Mouse (Mus musculus): ENCODE measurements around the gene Dppa4. TPM values are rescaled to one million over a fixed set of nuclear protein-coding genes. Genes with fewer than 3 reads are reported as not detected.

Gene Dppa4
- polyA plus RNA-seq (2016; fragmentation: Nextera tagmentation; extraction: Ambion mirVana), result not detected in 2 replicates

DNA sequence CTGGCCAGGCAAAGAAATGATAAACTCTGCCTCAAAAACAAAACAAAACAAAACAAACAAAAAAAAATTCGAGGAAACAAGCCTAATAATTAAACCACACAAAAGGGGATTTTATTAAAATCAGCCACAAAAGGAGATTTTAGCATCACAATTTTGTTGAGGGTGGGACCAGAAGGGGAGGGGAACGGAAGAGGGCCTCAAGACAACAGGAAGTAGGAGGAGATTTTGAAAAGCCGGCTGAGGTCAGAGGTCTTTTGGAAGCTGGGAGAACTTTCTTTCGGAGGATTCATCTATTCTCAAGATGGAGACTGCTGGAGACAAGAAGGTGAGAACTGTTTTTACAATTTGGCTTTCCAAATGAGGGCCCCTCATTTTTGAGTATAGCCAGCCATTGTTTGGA is at the start of gene Dppa4:
Gene Dppa4 (plus strand): TSS at position 217 of the 400 bp plus-strand sequence.
- H3K36me3 ChIP-seq, result no peaks in the 10 kb centered on the region
- WGBS, result 74% methylated on average over 4 of the region's 4 CpGs
- no peaks in the 10 kb centered on the region for H3K27me3 ChIP-seq (ENCODE audit: insufficient read depth, poor library complexity, severe bottlenecking)
- H3K4me3 ChIP-seq, result no peak within 1 kb of the TSS
- H3K27ac ChIP-seq, result no peak within 1 kb of the TSS
- H3K9me3 ChIP-seq, result no peaks in the 10 kb centered on the region
- H3K4me1 ChIP-seq, result no peaks in the 10 kb centered on the region
- DNase-seq (ENCODE audit: low spot score), result no peak

DNA sequence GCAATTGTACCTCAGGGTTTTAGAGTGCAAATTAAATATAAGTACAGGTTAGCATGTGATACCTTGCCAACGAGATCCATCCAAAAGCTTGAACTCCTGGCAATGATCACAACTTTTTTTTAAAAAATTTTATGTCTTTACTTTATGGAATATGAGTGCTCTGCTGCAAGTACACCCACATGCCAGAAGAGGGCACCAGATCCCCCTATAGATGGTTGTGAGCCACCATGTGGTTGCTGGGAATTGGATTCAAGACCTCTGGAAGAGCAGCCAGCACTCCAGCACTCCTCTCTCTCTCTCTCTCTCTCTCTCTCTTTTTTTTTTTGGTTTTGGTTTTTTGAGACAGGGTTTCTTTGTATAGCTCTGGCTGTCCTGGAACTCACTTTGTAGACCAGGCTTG is 48.5 kb upstream of the Dppa4 start:
- no peak overlapping the region for H3K4me3 ChIP-seq
- 82% methylated on average over 1 of the region's 1 CpGs for WGBS
- H3K4me1 ChIP-seq, result no peaks in the 10 kb centered on the region
- H3K27ac ChIP-seq, result no peak overlapping the region
- H3K9me3 ChIP-seq, result no peaks in the 10 kb centered on the region
- DNase-seq (ENCODE audit: low spot score), result no peak
- no peaks in the 10 kb centered on the region for H3K27me3 ChIP-seq (ENCODE audit: insufficient read depth, poor library complexity, severe bottlenecking)
- no peaks in the 10 kb centered on the region for H3K36me3 ChIP-seq

DNA sequence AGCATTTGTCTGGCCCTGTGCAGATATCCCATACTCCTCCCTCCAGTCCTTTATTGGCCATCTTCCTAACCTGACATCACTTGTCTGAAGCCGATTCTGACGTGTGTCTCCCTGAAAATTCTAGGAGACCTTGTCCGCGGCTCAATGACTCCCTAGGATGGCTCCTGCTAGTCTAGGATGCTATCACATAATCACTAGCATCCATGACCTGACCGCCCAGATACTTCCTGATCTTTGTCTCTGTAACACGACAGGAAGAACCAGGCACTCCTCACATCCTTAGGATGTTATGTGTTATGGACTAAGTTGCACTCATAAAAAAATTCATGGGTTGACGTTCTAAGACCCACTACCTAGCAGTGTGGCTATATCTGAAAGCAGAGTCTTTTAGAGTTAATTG is 45.9 kb upstream of the Dppa4 start:
- Histone ChIP-seq H3K27me3 (ENCODE audit: insufficient read depth, poor library complexity, severe bottlenecking) (no peaks in the 10 kb centered on the region), H3K9me3 (no peaks in the 10 kb centered on the region), H3K4me1 (no peaks in the 10 kb centered on the region), H3K36me3 (no peaks in the 10 kb centered on the region), H3K27ac (no peak overlapping the region), H3K4me3 (no peak overlapping the region)
- 86% methylated on average over 7 of the region's 7 CpGs for WGBS
- DNase-seq (ENCODE audit: low spot score), result no peak

DNA sequence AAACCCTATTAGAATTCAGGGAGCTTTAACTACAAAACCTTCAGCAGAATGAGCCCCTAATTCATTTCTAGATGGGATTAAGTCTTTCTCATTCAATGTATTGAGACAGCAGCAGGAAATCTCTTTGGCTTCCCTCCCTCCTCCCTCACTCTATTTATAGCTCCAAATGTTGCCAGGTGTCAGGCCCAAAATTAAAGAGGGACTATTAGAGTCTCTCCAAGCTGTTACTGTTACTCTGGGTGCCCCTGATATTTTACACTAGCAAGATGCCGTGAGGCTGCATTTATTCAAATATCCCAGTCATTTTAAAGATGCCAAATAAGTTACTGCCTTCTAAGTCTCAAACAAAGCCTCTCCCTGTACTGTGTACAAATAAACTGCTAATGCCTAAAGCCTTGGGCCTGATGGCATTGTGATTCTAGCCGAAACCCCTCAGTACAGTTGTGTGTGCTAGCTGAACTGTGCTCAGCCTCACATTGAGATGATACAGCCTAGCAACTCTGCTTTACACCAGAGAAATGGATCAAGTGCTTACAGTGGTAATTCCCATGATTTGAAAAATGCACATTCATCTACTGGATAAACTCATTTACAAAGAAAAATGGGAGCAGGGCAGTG is 36.4 kb upstream of the Dppa4 start:
- Histone ChIP-seq H3K27me3 (ENCODE audit: insufficient read depth, poor library complexity, severe bottlenecking) (no peaks in the 10 kb centered on the region), H3K4me3 (no peak overlapping the region), H3K4me1 (no peaks in the 10 kb centered on the region), H3K27ac (no peak overlapping the region), H3K9me3 (no peaks in the 10 kb centered on the region), H3K36me3 (no peaks in the 10 kb centered on the region)
- DNase-seq (ENCODE audit: low spot score), result no peak
- WGBS, result 86% methylated on average over 2 of the region's 2 CpGs

DNA sequence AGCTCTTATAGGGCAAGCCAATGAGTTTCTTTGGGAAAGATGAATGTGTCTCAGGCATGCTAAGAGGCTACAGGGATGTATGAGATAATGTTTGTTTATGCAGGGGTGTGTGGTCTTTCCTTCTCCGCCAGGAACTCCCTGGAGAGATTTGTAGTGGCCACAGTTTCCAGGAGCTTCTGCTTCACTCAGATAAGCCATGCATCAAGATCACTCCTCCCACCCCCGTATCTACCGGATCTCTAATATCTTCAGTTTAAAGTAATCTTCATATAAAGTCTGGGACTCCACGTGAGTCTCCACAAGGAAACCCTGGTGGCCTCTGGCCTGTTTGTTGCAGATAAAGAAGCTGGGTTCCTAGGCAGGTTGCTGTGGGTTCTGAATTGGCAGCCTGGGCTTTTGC is 30.7 kb upstream of the Dppa4 start:
- Histone ChIP-seq H3K4me1 (no peaks in the 10 kb centered on the region), H3K4me3 (no peak overlapping the region), H3K36me3 (no peaks in the 10 kb centered on the region), H3K9me3 (no peaks in the 10 kb centered on the region), H3K27me3 (ENCODE audit: insufficient read depth, poor library complexity, severe bottlenecking) (no peaks in the 10 kb centered on the region), H3K27ac (no peak overlapping the region)
- WGBS, result 31% methylated on average over 4 of the region's 4 CpGs
- DNase-seq (ENCODE audit: low spot score), result peak; percentile 78

DNA sequence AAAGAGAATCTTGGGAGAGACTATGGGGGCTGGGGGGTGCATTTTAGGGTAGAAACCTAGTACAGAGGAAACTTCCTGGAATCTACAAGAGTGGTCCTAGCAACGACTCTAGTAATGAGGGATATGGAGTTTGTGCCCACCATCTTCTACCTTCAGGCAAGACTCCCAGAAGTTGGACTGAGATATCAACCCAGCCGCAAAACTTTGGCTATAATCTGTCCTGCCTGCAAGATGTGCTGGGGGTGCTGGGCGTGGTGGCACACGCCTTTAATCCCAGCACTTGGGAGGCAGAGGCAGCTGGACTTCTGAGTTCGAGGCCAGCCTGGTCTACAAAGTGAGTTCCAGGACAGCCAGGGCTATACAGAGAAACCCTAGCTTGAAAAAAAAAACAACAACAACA is 28.9 kb upstream of the Dppa4 start:
- Histone ChIP-seq H3K36me3 (no peaks in the 10 kb centered on the region), H3K4me3 (no peak overlapping the region), H3K27ac (no peak overlapping the region), H3K9me3 (no peaks in the 10 kb centered on the region), H3K4me1 (no peaks in the 10 kb centered on the region), H3K27me3 (ENCODE audit: insufficient read depth, poor library complexity, severe bottlenecking) (no peaks in the 10 kb centered on the region)
- WGBS, result 80% methylated on average over 5 of the region's 5 CpGs
- no peak for DNase-seq (ENCODE audit: low spot score)

DNA sequence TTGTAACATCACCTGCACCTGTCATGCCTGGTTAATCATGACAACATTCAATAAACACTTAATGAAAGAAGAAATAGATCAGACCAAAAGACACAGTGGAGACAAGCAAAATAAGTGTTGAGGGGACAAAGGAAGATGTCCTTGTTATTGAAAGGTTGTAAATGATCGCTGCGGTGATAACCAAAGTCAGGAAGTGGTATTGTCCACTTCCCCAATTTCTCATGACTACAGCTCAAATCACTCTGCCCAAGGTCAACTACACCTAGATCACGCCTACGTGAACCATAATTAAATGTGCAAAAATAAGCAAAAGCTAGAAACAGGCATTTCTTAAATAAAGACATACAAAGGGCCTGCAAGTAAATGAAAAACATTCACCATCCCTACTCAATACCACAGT is 24.0 kb upstream of the Dppa4 start:
- H3K27me3 ChIP-seq (ENCODE audit: insufficient read depth, poor library complexity, severe bottlenecking), result no peaks in the 10 kb centered on the region
- no peak overlapping the region for H3K27ac ChIP-seq
- H3K9me3 ChIP-seq, result no peaks in the 10 kb centered on the region
- H3K36me3 ChIP-seq, result no peaks in the 10 kb centered on the region
- DNase-seq (ENCODE audit: low spot score), result no peak
- 89% methylated on average over 4 of the region's 4 CpGs for WGBS
- no peak overlapping the region for H3K4me3 ChIP-seq
- no peaks in the 10 kb centered on the region for H3K4me1 ChIP-seq

DNA sequence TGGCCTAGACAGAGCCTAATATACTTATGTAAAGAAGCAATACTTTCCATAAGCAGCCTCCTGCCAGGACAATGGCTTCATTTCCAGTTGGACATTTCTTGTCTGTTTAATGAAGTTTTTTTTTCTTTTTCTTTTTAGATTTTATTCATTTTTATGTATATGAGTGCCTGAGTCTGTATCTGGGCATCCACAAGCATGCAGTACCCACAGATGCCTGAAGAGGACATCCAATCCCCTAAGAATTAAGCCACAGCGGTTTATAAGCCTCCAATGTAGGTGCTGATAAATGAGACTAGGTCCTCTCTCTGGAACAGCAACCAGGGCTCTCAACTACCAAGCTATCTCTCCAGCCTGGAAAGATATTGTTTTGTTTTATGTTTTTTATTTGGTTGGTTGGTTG is 20.6 kb upstream of the Dppa4 start:
- Histone ChIP-seq H3K36me3 (no peaks in the 10 kb centered on the region), H3K9me3 (no peaks in the 10 kb centered on the region), H3K27me3 (ENCODE audit: insufficient read depth, poor library complexity, severe bottlenecking) (no peaks in the 10 kb centered on the region), H3K27ac (no peak overlapping the region), H3K4me3 (no peak overlapping the region), H3K4me1 (no peaks in the 10 kb centered on the region)
- no peak for DNase-seq (ENCODE audit: low spot score)
- 78% methylated on average over 1 of the region's 1 CpGs for WGBS

DNA sequence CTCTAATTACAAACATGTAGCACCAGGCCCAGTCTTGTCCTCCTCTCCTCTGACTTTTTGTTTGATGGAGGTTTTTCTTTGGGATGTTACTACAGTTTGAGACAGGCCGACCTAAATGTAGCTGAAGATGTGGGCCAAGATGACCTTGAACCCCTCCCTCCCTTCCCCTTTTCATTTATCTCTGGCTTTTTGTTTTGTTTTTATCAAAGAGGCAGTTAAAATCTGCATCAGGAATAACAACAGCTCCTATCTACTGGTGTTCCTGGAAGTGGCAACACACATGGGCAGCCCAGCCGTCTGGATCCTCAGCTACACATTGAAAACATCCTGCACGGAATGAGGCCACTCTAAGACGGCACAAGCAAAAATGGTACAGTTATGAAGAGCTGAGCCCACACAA is 17.7 kb upstream of the Dppa4 start:
- H3K4me1 ChIP-seq, result no peaks in the 10 kb centered on the region
- DNase-seq (ENCODE audit: low spot score), result no peak
- H3K36me3 ChIP-seq, result no peaks in the 10 kb centered on the region
- 68% methylated on average over 4 of the region's 4 CpGs for WGBS
- no peak overlapping the region for H3K27ac ChIP-seq
- H3K4me3 ChIP-seq, result no peak overlapping the region
- no peaks in the 10 kb centered on the region for H3K9me3 ChIP-seq
- no peaks in the 10 kb centered on the region for H3K27me3 ChIP-seq (ENCODE audit: insufficient read depth, poor library complexity, severe bottlenecking)

DNA sequence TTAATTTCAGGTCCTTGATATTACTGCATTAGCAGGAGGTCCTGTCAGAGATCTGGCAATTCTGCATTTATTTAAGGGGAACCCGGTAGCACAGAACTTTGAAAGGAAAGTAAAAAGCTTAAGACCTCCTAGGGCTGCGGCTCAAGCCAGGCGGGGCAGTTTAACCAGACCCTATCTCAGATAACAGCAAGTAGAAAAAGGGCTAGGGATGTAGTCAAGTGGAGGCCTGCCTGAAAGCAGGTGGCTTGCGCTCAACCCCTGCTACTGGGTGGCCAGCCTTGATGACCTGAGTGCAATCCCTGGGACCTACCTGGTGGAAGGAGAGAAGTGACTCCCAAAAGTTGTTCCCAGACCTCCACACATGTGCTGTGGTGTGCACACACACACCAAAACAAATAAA is 6.6 kb upstream of the Dppa4 start:
- H3K27ac ChIP-seq, result no peak overlapping the region
- WGBS, result 51% methylated on average over 4 of the region's 4 CpGs
- no peak for DNase-seq (ENCODE audit: low spot score)
- no peaks in the 10 kb centered on the region for H3K9me3 ChIP-seq
- H3K36me3 ChIP-seq, result no peaks in the 10 kb centered on the region
- H3K4me1 ChIP-seq, result no peaks in the 10 kb centered on the region
- no peak overlapping the region for H3K4me3 ChIP-seq
- no peaks in the 10 kb centered on the region for H3K27me3 ChIP-seq (ENCODE audit: insufficient read depth, poor library complexity, severe bottlenecking)

DNA sequence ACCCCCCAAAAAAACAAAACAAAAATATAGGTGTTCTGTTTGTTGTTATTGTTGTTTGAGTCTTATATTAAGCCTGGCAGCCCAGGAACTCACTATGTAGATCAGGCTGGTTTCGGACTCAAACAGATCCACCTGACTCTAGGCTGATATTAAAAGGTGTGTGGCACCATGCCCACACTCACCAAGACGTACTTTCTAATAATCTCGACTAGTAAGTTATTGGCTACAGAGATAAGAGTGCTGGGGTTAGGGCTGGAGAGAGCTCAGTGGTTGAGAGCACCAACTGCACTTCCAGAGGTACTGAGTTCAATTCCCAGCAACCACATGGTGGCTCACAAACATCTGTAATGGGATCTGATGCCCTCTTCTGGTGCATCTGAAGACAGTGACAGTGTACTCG is 2.6 kb upstream of the Dppa4 start:
- Histone ChIP-seq H3K9me3 (no peaks in the 10 kb centered on the region), H3K4me1 (no peaks in the 10 kb centered on the region), H3K27ac (no peak overlapping the region), H3K4me3 (no peak overlapping the region), H3K36me3 (no peaks in the 10 kb centered on the region), H3K27me3 (ENCODE audit: insufficient read depth, poor library complexity, severe bottlenecking) (no peaks in the 10 kb centered on the region)
- no peak for DNase-seq (ENCODE audit: low spot score)
- WGBS, result 86% methylated on average over 4 of the region's 4 CpGs

DNA sequence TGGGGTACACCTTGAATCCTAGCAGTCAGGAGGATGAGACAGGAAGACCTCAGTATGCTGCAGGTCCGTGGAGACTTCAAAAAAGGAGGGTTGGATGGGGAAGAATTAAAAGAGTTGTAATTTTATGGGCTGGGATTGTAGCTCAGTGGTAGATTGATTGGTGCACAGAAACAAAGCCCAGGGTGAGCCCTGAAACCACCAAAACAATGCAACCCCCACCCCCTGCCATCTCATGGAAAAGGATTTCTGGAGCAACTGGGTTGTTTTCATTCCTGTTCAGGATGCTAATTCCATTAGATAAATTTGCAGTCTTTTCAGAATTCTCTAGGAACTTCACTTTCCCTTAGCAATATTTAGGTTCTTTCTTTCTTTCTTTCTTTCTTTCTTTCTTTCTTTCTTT is 732 bp upstream of the Dppa4 start:
- Histone ChIP-seq H3K27ac (no peak overlapping the region), H3K36me3 (no peaks in the 10 kb centered on the region), H3K27me3 (ENCODE audit: insufficient read depth, poor library complexity, severe bottlenecking) (no peaks in the 10 kb centered on the region), H3K9me3 (no peaks in the 10 kb centered on the region), H3K4me3 (no peak overlapping the region), H3K4me1 (no peaks in the 10 kb centered on the region)
- DNase-seq (ENCODE audit: low spot score), result no peak
- 81% methylated on average over 1 of the region's 1 CpGs for WGBS

DNA sequence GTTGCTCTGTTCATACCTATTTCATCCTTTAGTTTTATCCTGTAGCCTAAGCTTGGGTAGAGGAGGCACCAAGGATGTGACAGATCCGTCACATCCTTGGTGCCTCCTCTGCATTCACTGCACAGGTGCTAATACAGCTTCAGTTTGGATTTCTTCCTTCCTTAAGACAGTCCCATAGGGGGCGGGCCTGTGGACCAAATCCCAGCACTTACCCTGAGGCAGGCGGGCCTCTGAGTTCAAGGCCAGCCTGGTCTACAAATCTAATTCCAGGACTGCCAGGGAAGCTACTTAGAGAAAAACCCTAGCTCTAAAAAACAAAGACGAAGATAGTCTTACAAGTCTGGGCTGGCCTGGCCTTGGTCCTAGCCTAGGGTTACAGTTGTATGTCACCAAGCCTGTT is 2.0 kb downstream of the Dppa4 start:
- no peaks in the 10 kb centered on the region for H3K4me1 ChIP-seq
- no peak for DNase-seq (ENCODE audit: low spot score)
- H3K9me3 ChIP-seq, result no peaks in the 10 kb centered on the region
- no peak overlapping the region for H3K27ac ChIP-seq
- no peaks in the 10 kb centered on the region for H3K27me3 ChIP-seq (ENCODE audit: insufficient read depth, poor library complexity, severe bottlenecking)
- 93% methylated on average over 4 of the region's 4 CpGs for WGBS
- H3K4me3 ChIP-seq, result no peak overlapping the region
- no peaks in the 10 kb centered on the region for H3K36me3 ChIP-seq

DNA sequence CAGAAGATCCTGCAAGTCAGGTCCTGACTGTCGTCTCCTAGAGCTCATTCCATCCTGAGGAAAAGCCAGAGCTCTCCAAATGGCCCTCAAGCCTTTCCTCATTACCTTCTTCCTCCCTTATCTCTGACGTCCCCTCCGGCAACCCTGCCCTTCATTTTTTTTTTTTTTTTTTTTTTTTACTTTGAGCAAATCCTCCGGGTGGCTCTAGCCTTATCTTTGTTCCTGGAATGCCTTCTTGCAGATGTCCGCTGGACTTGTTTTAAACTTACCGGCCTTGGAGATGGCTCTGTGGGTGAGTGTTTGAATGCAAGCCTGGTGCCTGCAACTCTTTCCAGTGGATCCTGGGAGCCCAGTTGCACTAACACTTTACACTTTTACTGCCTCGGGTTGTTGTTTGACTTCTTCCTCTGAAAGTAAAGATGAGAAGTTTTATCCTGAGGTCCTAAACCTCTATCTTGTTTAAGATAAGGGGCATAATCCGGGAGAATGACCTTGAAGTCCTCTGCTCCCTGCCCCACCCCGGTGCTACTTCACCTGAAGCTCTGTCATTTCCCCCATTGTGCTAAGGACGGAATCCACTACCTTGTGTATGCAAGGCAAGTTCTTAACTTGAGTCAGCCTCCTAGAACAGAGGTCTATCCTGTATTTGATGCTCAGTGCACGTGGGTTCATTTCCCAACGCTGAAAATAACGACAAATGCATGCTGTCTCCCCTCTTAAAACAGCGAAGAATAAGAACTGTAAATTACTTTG is 14.0 kb downstream of the Dppa4 start:
- Histone ChIP-seq H3K4me3 (no peak overlapping the region), H3K27ac (no peak overlapping the region), H3K9me3 (no peaks in the 10 kb centered on the region), H3K36me3 (no peaks in the 10 kb centered on the region), H3K27me3 (ENCODE audit: insufficient read depth, poor library complexity, severe bottlenecking) (no peaks in the 10 kb centered on the region), H3K4me1 (no peaks in the 10 kb centered on the region)
- DNase-seq (ENCODE audit: low spot score), result no peak
- 36% methylated on average over 14 of the region's 14 CpGs for WGBS
